Mouse (Mus musculus): ENCODE data around the gene Ube2l6.

Gene Ube2l6

DNA sequence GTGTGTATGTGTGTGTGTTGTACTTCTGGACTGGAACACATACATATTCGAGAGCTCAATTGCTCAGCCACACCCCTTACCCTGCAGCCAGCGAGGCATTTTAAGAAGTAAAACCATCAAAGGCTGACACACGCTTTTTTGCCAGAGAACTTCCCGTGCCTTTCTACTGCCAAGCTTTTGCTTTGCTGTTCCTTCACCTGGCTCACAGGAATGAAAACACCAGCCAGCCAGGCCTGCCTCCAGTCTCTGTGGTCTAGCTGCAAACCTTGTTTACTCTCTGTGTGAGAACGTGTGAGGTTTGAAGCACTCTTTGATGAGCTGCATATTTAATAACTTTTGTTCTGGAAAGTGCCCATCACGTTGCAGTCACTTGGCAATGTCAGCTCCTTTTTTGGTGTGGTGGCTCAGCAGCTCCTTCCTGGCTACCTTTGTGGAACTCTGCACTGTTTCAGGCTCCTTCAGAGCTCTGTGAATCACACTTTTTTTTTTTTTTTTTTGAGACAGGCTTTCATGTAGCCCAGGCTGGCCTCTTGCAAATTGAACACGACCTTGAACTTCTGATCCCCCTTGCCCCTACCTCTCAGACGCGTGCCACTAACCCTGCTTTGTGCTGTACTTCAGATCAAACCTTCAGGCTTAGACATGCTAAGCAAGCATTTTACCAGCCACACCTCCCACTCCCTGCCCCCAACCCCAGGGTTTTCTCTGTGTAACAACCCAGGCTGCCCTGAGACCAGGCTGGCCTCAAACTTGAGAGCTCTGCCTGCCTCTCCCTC is 39.4 kb downstream of the Ube2l6 start:
- no peak for DNase-seq (ENCODE audit: low read depth in 2 of 2, low spot score in 2 of 2)

DNA sequence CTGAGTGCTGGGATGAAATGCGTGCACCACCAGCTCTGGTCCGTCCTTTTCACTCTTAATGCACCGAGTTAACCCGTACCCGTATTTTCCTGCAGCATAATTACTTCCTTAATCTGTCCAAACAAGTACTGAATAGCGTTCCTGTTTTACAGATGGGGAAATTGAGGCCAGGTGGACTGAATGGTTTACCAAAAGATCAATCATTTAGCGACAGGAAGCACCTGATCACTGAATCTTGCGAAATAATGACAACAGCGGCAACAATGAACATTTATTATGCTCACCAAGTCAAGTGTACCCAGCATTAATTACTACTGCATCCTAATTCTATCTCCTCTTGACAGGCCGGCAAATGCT is 39.9 kb downstream of the Ube2l6 start, which contains the start of gene Slc43a1:
Gene Slc43a1 (plus strand): TSS at position 258 of the 357 bp plus-strand sequence.
- no peak for DNase-seq (ENCODE audit: low read depth in 2 of 2, low spot score in 2 of 2)

DNA sequence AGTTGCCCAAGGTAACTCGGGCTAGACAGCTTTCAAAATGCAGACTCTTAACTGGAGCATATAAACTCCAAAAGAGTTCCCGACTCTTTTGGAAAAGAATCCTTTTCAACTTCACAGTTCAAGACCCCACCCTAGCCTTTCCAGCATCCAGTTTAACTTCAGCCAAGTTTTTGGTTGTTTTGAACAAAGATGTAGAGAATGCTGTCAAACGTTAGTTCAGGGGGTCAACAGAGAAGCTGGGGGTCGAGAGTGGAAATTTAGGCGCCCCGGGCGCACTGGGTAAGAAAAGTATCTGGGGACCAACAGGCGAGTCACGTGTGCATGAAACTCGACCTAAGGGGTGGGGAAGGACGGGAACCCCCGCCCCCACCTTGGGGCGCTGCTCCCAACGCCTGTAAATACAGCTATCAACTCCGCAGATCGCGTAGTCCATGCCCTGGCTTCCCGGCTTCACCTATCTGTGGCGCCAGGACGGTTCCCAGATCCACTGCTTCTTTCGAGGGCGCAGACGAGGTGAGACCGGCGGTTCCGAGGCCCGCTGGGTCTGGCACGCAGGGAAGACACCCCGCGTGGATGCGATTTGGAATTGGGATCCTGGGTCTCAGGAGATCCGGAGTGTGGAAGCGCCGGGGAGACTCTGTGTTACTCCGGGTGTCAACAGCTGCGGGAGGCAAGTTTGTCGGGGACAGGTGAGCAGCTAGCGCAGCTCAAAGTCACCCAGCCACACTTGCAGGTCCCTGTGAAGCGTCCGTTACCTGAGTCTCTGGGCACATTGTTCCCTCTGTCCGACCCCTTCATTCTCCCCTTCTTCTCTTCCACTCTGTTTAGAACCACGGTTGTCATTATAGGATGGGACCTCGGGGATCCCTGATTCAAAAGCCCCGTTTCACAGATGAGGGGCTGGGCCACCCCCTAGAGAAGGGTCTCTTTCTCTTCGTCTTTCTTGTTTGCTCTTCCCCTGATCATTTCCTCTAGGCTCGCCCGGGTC is 40.7 kb downstream of the Ube2l6 start:
- no peak for DNase-seq (ENCODE audit: low read depth in 2 of 2, low spot score in 2 of 2)

DNA sequence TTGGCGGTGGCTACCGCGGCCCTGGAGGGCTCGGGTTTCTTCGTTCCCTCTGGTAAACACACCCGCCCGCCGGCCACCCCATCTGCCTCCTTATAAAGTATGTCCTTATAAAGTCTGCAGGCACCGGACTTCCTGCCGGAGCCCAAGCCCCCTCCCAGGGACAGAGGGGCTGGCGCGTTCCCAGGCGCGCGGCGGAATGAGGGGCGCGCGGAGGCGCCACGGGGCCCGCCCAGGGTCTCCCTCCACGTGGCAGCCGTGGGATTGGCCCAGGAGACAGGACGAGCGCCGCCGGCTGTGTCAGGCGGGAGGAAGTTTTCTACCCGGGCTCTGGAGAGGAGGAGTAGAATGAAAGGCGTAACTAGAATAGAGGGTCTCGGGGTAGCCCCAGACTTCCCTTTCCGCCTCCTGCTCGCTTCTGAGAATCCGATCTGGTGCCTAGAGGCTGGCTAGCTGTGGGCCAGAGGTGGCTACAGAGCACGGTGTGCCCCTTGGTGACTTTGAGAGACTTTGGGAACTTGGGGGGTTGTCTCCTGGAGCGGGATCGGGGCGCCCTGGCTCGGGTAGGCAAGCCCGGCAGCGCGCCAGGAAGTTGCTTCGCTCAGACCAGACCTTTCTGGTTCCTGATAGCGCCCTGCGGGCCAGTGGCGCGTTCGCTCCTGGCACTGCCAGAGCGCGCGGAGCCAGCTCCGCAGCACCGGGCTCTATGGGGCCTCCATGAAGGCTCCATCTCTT is 41.6 kb downstream of the Ube2l6 start:
- peak; percentile 18 to 27 for DNase-seq (ENCODE audit: low read depth in 2 of 2, low spot score in 2 of 2)

DNA sequence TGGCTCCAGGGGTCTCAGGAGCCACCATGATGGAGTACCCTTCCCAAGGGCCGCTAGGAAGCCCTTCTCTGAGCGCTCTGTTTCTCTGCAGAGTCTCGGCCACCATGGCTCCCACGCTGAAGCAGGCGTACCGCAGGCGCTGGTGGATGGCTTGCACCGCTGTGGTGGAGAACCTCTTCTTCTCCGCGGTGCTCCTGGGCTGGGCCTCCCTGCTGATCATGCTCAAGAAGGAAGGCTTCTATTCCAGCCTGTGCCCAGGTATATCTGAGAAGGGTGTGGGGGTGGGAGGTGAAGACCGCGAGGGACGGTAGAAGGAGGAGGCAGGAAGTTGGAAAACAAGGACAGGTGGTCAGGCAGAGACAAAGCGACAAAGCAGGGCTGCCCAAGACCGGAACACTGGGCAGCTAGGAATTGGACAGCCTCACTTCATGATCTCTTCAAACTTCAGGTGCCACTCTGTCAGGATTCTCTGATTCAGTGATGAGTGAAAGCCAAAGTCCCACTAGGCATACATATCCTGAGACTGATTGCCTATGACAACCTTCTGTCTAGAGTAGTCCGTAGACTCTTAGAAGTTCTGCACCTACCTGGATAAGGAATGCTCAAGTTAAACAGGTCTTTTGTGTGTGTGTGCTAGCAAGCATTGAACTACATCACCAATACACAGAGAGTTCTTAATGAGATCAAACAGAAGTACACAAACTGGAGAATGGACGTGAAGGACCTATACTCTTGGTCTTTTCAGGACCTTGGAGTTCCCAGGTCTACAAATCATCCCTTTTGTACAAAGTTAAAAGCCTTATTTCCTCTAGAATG is 42.3 kb downstream of the Ube2l6 start:
- no peak for DNase-seq (ENCODE audit: low read depth in 2 of 2, low spot score in 2 of 2)

DNA sequence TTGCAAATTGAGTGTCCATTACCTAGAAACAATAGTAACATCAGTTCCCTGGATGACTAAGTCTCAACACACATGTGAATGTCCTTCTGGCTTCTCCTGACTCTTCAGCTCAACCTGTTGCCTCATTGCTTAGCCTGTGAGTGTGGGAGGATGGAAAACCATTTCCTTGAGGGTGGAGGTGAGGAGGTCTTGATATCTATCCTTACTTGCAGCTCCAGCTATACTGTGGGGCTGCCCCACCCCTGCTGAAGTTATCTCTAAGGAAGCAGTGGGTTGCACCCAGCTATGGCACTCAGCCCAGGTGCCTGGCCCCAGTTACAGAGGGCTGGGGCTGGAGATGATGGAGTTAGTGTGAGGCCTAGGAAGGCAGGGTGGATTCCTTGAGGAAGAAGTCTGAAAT is 43.3 kb downstream of the Ube2l6 start:
- DNase-seq (ENCODE audit: low read depth in 2 of 2, low spot score in 2 of 2) = no peak

DNA sequence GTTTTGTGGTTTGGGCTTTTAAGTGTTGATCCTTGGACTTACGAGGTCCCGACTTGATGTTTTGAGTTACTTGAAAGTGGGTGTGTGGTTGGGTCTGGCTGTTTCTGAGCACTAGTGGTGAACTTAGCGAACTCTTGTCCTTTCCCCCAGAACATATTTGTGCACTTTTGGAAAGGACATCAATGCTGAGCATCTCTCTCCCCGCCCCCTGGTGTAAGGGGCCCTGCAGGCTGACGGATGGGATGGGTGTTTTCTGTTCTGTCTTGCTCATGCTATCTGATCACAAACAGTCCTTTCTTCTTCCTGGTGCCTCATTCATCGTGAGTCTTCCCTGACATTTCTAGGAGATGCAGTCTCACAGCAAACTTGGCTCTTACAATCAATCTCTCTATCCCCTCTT is 45.0 kb downstream of the Ube2l6 start:
- no peak for DNase-seq (ENCODE audit: low read depth in 2 of 2, low spot score in 2 of 2)

DNA sequence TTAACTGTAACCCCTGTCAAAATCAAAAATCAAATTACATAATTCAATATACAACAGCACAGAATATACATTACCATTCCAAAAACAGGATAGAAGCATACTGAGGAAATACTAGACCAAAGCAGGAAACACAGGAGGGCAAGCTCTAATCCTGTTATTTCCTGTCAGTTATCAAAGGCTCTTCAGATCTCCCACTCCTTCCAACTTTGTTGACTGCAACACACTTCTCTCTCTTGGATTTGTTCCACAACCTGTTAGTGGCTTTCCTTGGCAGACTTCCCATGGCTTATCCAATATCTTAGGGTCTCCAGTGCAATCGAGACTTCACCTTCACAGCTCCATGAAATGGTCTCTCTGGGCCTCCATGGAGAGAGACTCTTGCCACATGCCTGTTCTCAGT is 46.6 kb downstream of the Ube2l6 start:
- DNase-seq (ENCODE audit: low read depth in 2 of 2, low spot score in 2 of 2) = no peak

DNA sequence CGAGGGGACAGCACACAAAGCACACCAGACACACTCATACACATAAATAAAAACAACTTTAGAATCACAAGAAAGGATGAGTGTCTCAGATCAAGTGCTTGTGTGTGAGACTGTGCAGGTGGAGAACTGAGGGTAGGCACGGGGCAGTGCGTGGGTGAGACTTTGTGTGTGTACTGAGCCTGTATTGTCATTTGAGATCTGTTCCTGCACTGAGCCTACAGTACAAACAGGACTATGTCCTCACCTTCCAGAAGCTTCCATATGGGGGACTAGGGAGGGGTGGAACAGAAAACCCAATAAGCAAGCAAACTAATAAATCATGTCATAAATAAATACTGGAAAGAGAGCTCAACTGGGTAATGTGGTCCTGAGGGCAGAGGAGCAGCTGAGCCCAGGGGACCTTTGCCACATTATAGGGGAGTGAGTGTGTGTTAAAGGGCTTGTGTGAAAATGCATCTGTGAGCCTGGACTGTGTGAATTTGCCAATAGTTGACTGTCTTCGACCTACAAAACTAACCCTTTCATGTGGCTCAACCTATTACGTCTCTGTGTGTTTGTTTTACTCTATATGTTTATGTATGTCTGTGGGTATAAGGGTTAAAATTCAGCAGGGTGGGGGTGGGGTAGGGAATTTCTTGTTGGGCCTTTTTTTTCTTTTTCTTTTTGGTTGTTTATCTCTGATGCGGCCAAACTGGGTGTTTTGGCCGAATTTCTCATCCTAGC is 51.9 kb downstream of the Ube2l6 start:
- no peak for DNase-seq (ENCODE audit: low read depth in 2 of 2, low spot score in 2 of 2)

DNA sequence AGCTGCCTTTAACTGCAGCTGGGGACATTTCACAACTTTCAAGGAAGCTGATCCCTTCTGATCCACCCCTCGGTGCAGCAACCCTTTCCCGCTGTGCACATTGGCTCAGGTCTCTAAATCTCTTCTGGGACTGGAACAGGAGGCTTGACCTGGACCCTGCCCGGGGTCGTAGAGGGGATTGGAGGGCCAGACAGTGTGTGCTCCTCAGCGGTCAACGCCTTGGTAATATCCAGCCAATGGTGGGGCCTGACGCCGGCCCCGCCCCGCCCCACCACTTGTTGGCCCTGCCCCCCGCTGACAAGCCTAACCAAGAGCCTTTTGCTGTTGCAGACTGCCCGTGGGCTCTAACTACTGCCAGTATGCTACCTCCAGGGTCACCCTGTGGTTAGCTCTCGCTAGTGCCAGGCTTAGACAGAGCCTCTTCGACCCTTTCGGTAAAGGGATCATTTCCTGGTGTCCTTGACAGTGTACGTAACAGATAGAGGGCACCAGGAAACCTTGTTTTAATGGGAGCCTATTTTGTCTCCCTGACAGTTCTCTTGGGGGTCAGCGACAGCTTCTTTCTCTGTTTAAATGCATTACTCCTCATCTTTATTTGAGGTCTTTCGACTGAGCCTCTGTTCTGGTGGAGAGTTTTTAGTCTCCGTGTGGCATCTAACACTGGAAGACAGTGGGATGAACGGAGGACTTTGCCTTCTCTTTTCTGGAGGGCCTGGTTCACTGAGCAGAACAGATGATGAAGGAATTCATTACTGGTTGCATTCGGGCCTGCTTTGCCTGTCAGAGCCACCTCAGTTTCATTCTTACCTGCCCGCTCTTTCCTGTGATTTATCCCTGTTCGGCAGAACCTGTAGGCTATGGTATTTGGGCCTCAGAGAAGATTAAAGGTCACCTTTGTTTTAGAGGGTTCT is 52.8 kb downstream of the Ube2l6 start:
- DNase-seq (ENCODE audit: low read depth in 2 of 2, low spot score in 2 of 2) = no peak

DNA sequence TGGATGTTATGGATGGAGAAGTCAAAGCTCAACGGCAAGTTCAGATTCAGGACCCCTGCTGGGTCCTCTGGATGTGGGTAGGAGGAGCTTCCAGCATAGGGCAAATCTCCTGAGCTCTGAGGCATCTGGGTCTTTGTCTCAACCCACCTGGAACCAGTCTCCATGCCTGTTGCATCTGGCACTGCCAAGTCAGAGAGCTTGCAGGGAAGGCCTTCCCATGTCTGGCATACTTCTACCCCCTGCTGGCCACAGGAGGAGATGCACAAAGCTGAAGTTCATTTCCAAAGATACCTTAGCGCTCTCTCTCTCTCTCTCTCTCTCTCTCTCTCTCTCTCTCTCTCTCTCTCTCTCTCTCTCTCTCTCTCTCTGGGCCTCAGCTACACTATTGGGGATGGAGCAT is 57.1 kb downstream of the Ube2l6 start:
- no peak for DNase-seq (ENCODE audit: low read depth in 2 of 2, low spot score in 2 of 2)

DNA sequence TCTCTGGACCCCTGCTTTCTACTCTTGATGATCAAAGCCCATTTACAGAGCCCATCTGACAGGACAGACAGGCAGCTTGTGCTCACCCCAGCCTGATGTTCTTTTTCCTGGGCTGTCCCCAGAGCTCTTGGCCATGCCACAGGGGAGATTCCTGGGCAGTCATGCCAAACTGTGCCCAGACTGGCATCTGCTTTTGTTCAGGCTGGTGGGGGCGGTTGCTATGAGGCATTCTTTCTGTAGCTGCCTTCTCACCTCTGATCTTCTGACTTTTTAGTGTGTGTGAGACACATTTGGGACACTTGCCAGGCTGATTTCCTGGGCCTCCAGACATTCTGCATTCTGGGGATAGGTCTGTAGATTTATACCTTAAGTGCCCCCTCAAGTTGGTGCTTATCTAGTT is 59.9 kb downstream of the Ube2l6 start:
- DNase-seq (ENCODE audit: low read depth in 2 of 2, low spot score in 2 of 2) = no peak
